Mouse (Mus musculus): ENCODE results near the gene Wdr92. TPM values are rescaled to one million over a fixed set of nuclear protein-coding genes. Genes with fewer than 3 reads are reported as not detected.

Gene Wdr92
- polyA plus RNA-seq, 1 experiment from 2014 or later, result 31.6 TPM

- ATAC-seq (ENCODE audit: insufficient number of reproducible peaks, insufficient read depth, low FRiP score, low TSS enrichment, low read depth), result no peak
- Histone ChIP-seq H3K4me2 (no peak overlapping the region), H3K27me3 (no peaks in the 10 kb centered on the region), H3K27ac (no peak overlapping the region), H3K4me3 (no peak overlapping the region), H3K9me3 (no peaks in the 10 kb centered on the region), H3K4me1 (peaks cover 4% of the 10 kb centered on the region; the same call in 1 of the 2 replicates), H3K36me3 (peaks cover 12% of the 10 kb centered on the region), H3K9ac (no peak overlapping the region)
- WGBS, result 62% methylated on average over 1 of the region's 1 CpGs
Measured at GRCm38 (mm10) chr11:17268801-17269200, 86.9 kb downstream of the Wdr92 start.

GRCm38 (mm10) chr11:17279959-17280358, 98.1 kb downstream of the Wdr92 start:
- H3K4me1 ChIP-seq, result no peaks in the 10 kb centered on the region
- no peak overlapping the region for H3K9ac ChIP-seq
- H3K36me3 ChIP-seq, result no peaks in the 10 kb centered on the region
- no peak overlapping the region for H3K27ac ChIP-seq
- 10% methylated on average over 9 of the region's 9 CpGs for WGBS
- no peak overlapping the region for H3K4me2 ChIP-seq
- H3K9me3 ChIP-seq, result no peaks in the 10 kb centered on the region
- H3K27me3 ChIP-seq, result no peaks in the 10 kb centered on the region; the same call in 1 of the 2 replicates
- H3K4me3 ChIP-seq, result no peak overlapping the region
- no peak; the same call in 1 of the 2 replicates for ATAC-seq (ENCODE audit: insufficient number of reproducible peaks, insufficient read depth, low FRiP score, low TSS enrichment, low read depth)

Other genes with a start within 250 kb of the Wdr92 start
- 1.7 and 2.2 TPM in 2 replicates for gene Fbxo48, start 230.7 kb upstream of the Wdr92 start, polyA plus RNA-seq (2015; fragmentation: Nextera tagmentation; extraction: Ambion mirVana)
- 32.8 and 34.2 TPM in 2 replicates for gene Cnrip1, start 130.5 kb upstream of the Wdr92 start, polyA plus RNA-seq (2015; fragmentation: Nextera tagmentation; extraction: Ambion mirVana)
- 4.3 and 4.5 TPM in 2 replicates for gene Plek, start 129.7 kb upstream of the Wdr92 start, polyA plus RNA-seq (2015; fragmentation: Nextera tagmentation; extraction: Ambion mirVana)
- 87.8 and 89.1 TPM in 2 replicates for gene Ppp3r1, start 22.8 kb upstream of the Wdr92 start, polyA plus RNA-seq (2015; fragmentation: Nextera tagmentation; extraction: Ambion mirVana)
- 74.2 and 74.8 TPM in 2 replicates for gene Pno1, start 29.5 kb downstream of the Wdr92 start, polyA plus RNA-seq (2015; fragmentation: Nextera tagmentation; extraction: Ambion mirVana)
- 99.4 and 108 TPM in 2 replicates for gene C1d, start 75.5 kb downstream of the Wdr92 start, polyA plus RNA-seq (2015; fragmentation: Nextera tagmentation; extraction: Ambion mirVana)

All from embryonic facial prominence, embryonic 13.5 days (tissue).